Comparison of ENCODE assay signal across 10 mouse cellular contexts in the genomic region with DNA sequence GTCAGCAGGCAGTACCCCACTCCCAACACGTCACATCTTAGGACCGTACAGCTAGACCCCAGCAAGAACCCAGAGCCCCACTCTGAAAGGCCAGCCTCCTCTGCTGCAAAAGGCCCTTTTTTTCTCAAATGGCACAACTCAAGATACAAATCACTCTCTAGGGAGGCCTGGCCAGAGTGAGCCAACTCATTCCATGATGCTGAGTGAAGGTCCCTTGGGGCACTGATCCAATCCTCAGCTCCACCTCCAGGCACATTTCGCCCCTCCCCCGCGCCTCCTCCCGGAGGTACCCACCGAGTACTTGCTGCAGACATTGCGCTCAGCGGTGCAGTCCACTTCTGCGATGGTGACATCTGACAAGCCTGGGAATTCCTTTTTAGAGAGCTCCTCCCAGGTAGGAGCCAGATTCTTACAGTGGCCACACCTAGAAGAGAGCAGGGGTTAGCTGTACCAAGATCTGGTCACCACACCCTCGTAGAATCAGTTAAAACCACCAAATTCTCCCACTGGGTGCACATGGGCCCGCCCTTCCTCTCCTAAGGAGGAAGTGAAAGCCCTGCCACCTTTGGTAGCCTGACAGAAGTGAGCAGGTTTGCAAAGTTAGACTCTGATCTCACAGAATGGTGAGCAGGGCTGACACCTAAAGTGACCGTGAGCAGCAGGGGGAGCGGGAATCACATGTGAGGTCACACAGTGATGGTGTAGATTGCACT. TPM values are rescaled to one million over a fixed set of nuclear protein-coding genes. Genes with fewer than 3 reads are reported as not detected.
DNase-seq lines count a peak whose midpoint lies in the region; ATAC-seq and TF ChIP-seq lines count a peak whose summit lies in the region.
"Had no signal": no experiment of that assay in that cellular context is flagged by ENCODE, and none has a peak within 500 bp of the region (broad histone marks: within the 10 kb centered on the region; RNA-seq: fewer than 3 reads in every experiment).

No protein-coding gene starts in this region.

- TF ChIP-seq RAD21 in CH12.LX (IDR thresholded peaks at IDR 0.05; ENCODE audit: low read depth, low read length), result peak; percentile 29

- TF ChIP-seq POLR2A in CH12.LX (IDR thresholded peaks at IDR 0.05; ENCODE audit: low read depth, low read length), result no peak; the same call in 1 of the 2 replicates

- dilution Hi-C loops in CH12.LX (cut with MboI; ENCODE audit: extremely low pct_ligation_motif_present, extremely low pct_unique_long_range_greater_than_20kb, low sequenced_read_pairs), result no loop called here

- no peaks in the 10 kb centered on the region for H3K27me3 ChIP-seq in hindbrain, embryonic 12.5 days
- no peaks in the 10 kb centered on the region for H3K27me3 ChIP-seq in hindbrain, embryonic 14.5 days (ENCODE audit: control insufficient read depth, insufficient read depth, low read length)
- no peaks in the 10 kb centered on the region for H3K27me3 ChIP-seq in CH12.LX (replicated peaks)
- no peaks in the 10 kb centered on the region for H3K27me3 ChIP-seq in neural tube, embryonic 15.5 days (replicated peaks)
- H3K27me3 ChIP-seq: stomach, embryonic 15.5 days had no signal

- peak in 1 of 2 experiments; percentile 43; a peak in 2 of 4 replicates for TF ChIP-seq CTCF in CH12.LX (conservative IDR thresholded peaks at IDR 0.05 in 1 of 2, IDR thresholded peaks at IDR 0.05 in 1 of 2; ENCODE audit: low read depth in 2 of 2, low read length in 2 of 2)

- H3K9ac ChIP-seq in hindbrain, embryonic 12.5 days, result no peak overlapping the region
- no peak overlapping the region for H3K9ac ChIP-seq in hindbrain, embryonic 14.5 days
- H3K9ac ChIP-seq in CH12.LX (ENCODE audit: insufficient read depth, low read depth), result peak overlapping the region; percentile 20
- no peak overlapping the region for H3K9ac ChIP-seq in neural tube, embryonic 15.5 days (replicated peaks)
- H3K9ac ChIP-seq: liver, embryonic 14.5 days; stomach, embryonic 15.5 days had no signal

- no peaks in the 10 kb centered on the region for H3K9me3 ChIP-seq in hindbrain, embryonic 12.5 days (replicated peaks)
- H3K9me3 ChIP-seq in hindbrain, embryonic 14.5 days (ENCODE audit: control insufficient read depth, low read length), result no peaks in the 10 kb centered on the region
- H3K9me3 ChIP-seq in CH12.LX (replicated peaks; ENCODE audit: low read length), result no peaks in the 10 kb centered on the region
- no peaks in the 10 kb centered on the region for H3K9me3 ChIP-seq in neural tube, embryonic 15.5 days (replicated peaks)
- H3K9me3 ChIP-seq: stomach, embryonic 15.5 days had no signal

- H3K36me3 ChIP-seq in hindbrain, embryonic 12.5 days, result peaks cover 76% of the 10 kb centered on the region
- H3K36me3 ChIP-seq in hindbrain, embryonic 14.5 days (replicated peaks; ENCODE audit: control insufficient read depth, insufficient read depth), result peaks cover 68% of the 10 kb centered on the region
- H3K36me3 ChIP-seq in CH12.LX (replicated peaks in 1 of 2; ENCODE audit: control insufficient read depth in 1 of 2, insufficient read depth in 1 of 2, low read length in 1 of 2), result peaks cover 66 to 82% of the 10 kb centered on the region in 2 experiments
- H3K36me3 ChIP-seq in neural tube, embryonic 15.5 days, result peaks cover 72% of the 10 kb centered on the region

- TF ChIP-seq EP300 in CH12.LX (IDR thresholded peaks at IDR 0.05; ENCODE audit: low read length), result peak; percentile 88

- no peak overlapping the region for H3K27ac ChIP-seq in hindbrain, embryonic 12.5 days
- no peak overlapping the region for H3K27ac ChIP-seq in hindbrain, embryonic 14.5 days
- H3K27ac ChIP-seq in CH12.LX (ENCODE audit: insufficient read depth, low read depth), result peak overlapping the region; percentile 98
- no peak overlapping the region for H3K27ac ChIP-seq in neural tube, embryonic 15.5 days (replicated peaks)
- H3K27ac ChIP-seq: liver, embryonic 14.5 days; stomach, embryonic 15.5 days had no signal

- ATAC-seq in hindbrain, embryonic 12.5 days (ENCODE audit: low FRiP score), result 0 out of 2 replicates have a peak, but pooled peaks have one; percentile 35
- no peak for ATAC-seq in hindbrain, embryonic 14.5 days (ENCODE audit: low FRiP score)
- ATAC-seq in common myeloid progenitor, adult 5-6 weeks (replicated peaks; ENCODE audit: low read depth, poor library complexity, severe bottlenecking), result peak; percentile 89
- ATAC-seq in neural tube, embryonic 15.5 days (ENCODE audit: low FRiP score), result no peak

- H3K4me2 ChIP-seq in hindbrain, embryonic 12.5 days (replicated peaks), result no peak overlapping the region
- H3K4me2 ChIP-seq in hindbrain, embryonic 14.5 days (replicated peaks), result no peak overlapping the region
- H3K4me2 ChIP-seq in CH12.LX (ENCODE audit: insufficient read depth, low read depth, poor library complexity, severe bottlenecking), result peak overlapping the region; percentile 77
- no peak overlapping the region for H3K4me2 ChIP-seq in neural tube, embryonic 15.5 days
- H3K4me2 ChIP-seq: stomach, embryonic 15.5 days had no signal

- no peak overlapping the region for H3K4me3 ChIP-seq in hindbrain, embryonic 12.5 days
- H3K4me3 ChIP-seq in hindbrain, embryonic 14.5 days (replicated peaks; ENCODE audit: low read length), result no peak overlapping the region
- peak overlapping the region; percentile 32 to 44 (median 44) for H3K4me3 ChIP-seq in CH12.LX (replicated peaks in 1 of 3; ENCODE audit: low read depth in 2 of 3, low read length in 2 of 3, poor library complexity in 1 of 3)
- H3K4me3 ChIP-seq in neural tube, embryonic 15.5 days (replicated peaks), result no peak overlapping the region
- H3K4me3 ChIP-seq: stomach, embryonic 15.5 days had no signal

- WGBS in hindbrain, embryonic 12.5 days, result 86% methylated on average over 14 of the region's 14 CpGs
- 87% methylated on average over 14 of the region's 14 CpGs for WGBS in hindbrain, embryonic 14.5 days
- 89% methylated on average over 14 of the region's 14 CpGs for WGBS in neural tube, embryonic 15.5 days

- no peak for DNase-seq in hindbrain, embryonic 14.5 days (ENCODE audit: low spot score)
- peak; percentile 97 for DNase-seq in CH12.LX (ENCODE audit: extremely low read depth)
- peak; percentile 27 to 49 for DNase-seq in monocyte, adult 2 months (ENCODE audit: low read depth in 1 of 2, low spot score in 2 of 2)
- DNase-seq in right cerebral cortex, adult 2 months (ENCODE audit: low spot score in 2 of 2), result no peak
- no peak for DNase-seq in layer of hippocampus, adult 18-20 months (ENCODE audit: low spot score in 2 of 2)

- no peaks in the 10 kb centered on the region for H3K4me1 ChIP-seq in hindbrain, embryonic 12.5 days
- no peaks in the 10 kb centered on the region; the same call in 1 of the 2 replicates for H3K4me1 ChIP-seq in hindbrain, embryonic 14.5 days (replicated peaks; ENCODE audit: control insufficient read depth, insufficient read depth, low read length)
- peaks cover 17 to 70% of the 10 kb centered on the region in 2 experiments for H3K4me1 ChIP-seq in CH12.LX (ENCODE audit: control insufficient read depth in 1 of 2, insufficient read depth in 2 of 2)
- H3K4me1 ChIP-seq in neural tube, embryonic 15.5 days, result no peaks in the 10 kb centered on the region
- H3K4me1 ChIP-seq: stomach, embryonic 15.5 days had no signal

- no peaks in the 10 kb centered on the region for H3K79me2 ChIP-seq in CH12.LX (replicated peaks; ENCODE audit: control insufficient read depth, extremely low read depth, insufficient read depth, poor library complexity, severe bottlenecking)

- in situ Hi-C loops in CH12.LX (cut with MboI; ENCODE audit: low pct_ligation_motif_present, low pct_unique_long_range_greater_than_20kb, low sequenced_read_pairs), result no loop called here

TF ChIP-seq in CH12.LX, 34 proteins besides CTCF, POLR2A, EP300 and RAD21 (continues in another document):
- peak; percentile 87 for TF ChIP-seq MXI1 (IDR thresholded peaks at IDR 0.05; ENCODE audit: low read depth, low read length)
- peak; percentile 64; the same call in 1 of the 2 replicates for TF ChIP-seq KAT2A (IDR thresholded peaks at IDR 0.05; ENCODE audit: insufficient replicate concordance, low read length)
- no peak for TF ChIP-seq GABPA (IDR thresholded peaks at IDR 0.05; ENCODE audit: insufficient replicate concordance, low read depth, low read length)
- peak; percentile 57; the same call in 1 of the 2 replicates for TF ChIP-seq MAFK (IDR thresholded peaks at IDR 0.05; ENCODE audit: insufficient replicate concordance, low read length)
- no peak for TF ChIP-seq USF1 (IDR thresholded peaks at IDR 0.05; ENCODE audit: low read depth, low read length)
- no peak; the same call in 1 of the 2 replicates for TF ChIP-seq TBP (conservative IDR thresholded peaks at IDR 0.05; ENCODE audit: low read depth, low read length)
- no peak for TF ChIP-seq UBTF (IDR thresholded peaks at IDR 0.05; ENCODE audit: low read depth, low read length)
- TF ChIP-seq IRF4 (IDR thresholded peaks at IDR 0.05; ENCODE audit: low read depth, low read length), result peak; percentile 94
- TF ChIP-seq TCF12 (IDR thresholded peaks at IDR 0.05; ENCODE audit: low read depth, low read length), result peak; percentile 71; the same call in 1 of the 2 replicates
- TF ChIP-seq HCFC1 (IDR thresholded peaks at IDR 0.05; ENCODE audit: low read depth, low read length), result peak; percentile 51; the same call in 1 of the 2 replicates
- TF ChIP-seq NRF1 (IDR thresholded peaks at IDR 0.05; ENCODE audit: low read depth, low read length), result no peak
- peak; percentile 97 for TF ChIP-seq MEF2A (IDR thresholded peaks at IDR 0.05; ENCODE audit: borderline replicate concordance, low read depth, low read length)
- TF ChIP-seq MYC (IDR thresholded peaks at IDR 0.05; ENCODE audit: low read depth, low read length), result peak; percentile 92
- TF ChIP-seq USF2 (conservative IDR thresholded peaks at IDR 0.05; ENCODE audit: low read depth, low read length), result no peak
- TF ChIP-seq SIN3A (IDR thresholded peaks at IDR 0.05; ENCODE audit: low read length), result peak; percentile 91
- TF ChIP-seq JUN (IDR thresholded peaks at IDR 0.05; ENCODE audit: insufficient read depth, low read depth, low read length), result peak; percentile 80
- no peak; the same call in 1 of the 2 replicates for TF ChIP-seq JUND (conservative IDR thresholded peaks at IDR 0.05; ENCODE audit: low read depth, low read length)
- peak; percentile 84 for TF ChIP-seq ZNF384 (IDR thresholded peaks at IDR 0.05; ENCODE audit: low read depth, low read length)
- TF ChIP-seq MAX (IDR thresholded peaks at IDR 0.05; ENCODE audit: low read length), result peak; percentile 89

RNA-seq across cellular contexts. Expression of a gene that starts 25.3 kb away (rescaled TPM):
- polyA plus RNA-seq in hindbrain, embryonic 12.5 days (2016; fragmentation: Nextera tagmentation; extraction: Ambion mirVana), result 155 and 156 TPM in 2 replicates
- polyA plus RNA-seq in hindbrain, embryonic 14.5 days (2014; fragmentation: Nextera tagmentation; extraction: Ambion mirVana), result 102 and 108 TPM in 2 replicates
- total RNA-seq in CH12.LX (2012; rRNA removed) (131 and 171 TPM in 2 replicates), CH12.LX (2014; rRNA removed) (111 and 120 TPM in 2 replicates)
- polyA plus RNA-seq in CH12.LX (2012; ENCODE audit: insufficient read length, low read depth), result 145 and 155 TPM in 2 replicates
- 47.0 and 57.4 TPM in 2 replicates for total RNA-seq in common myeloid progenitor, adult 5-6 weeks (2017)
- total RNA-seq in layer of hippocampus, adult 18-20 months (2021), result 10 to 100 TPM; 47.4 to 51.0 TPM
- 91.6 and 111 TPM in 2 replicates for polyA plus RNA-seq in neural tube, embryonic 15.5 days (2015; fragmentation: Nextera tagmentation; extraction: Ambion mirVana)

Comparison
In these comparisons a context has a peak if more than half of its experiments do, and no peak if none do; other contexts are left out.
1. ATAC-seq: peak in hindbrain, embryonic 12.5 days (single experiment) and common myeloid progenitor, adult 5-6 weeks (single experiment); none in hindbrain, embryonic 14.5 days (single experiment) and neural tube, embryonic 15.5 days (single experiment).
2. H3K4me3 ChIP-seq: peak in CH12.LX (3 of 3); none in hindbrain, embryonic 12.5 days (single experiment), hindbrain, embryonic 14.5 days (single experiment) and neural tube, embryonic 15.5 days (single experiment).
3. DNase-seq: peak in CH12.LX (single experiment) and monocyte, adult 2 months (2 of 2); none in hindbrain, embryonic 14.5 days (single experiment), right cerebral cortex, adult 2 months (0 of 2) and layer of hippocampus, adult 18-20 months (0 of 2).